Mouse (Mus musculus): ENCODE results near the gene Cwf19l1. TPM values are rescaled to one million over a fixed set of nuclear protein-coding genes. Genes with fewer than 3 reads are reported as not detected.
"Not testable (repeated sequence)": the region's sequence is repeated elsewhere in the genome, so short reads cannot be mapped to it uniquely, and the experiment has no call there.

The Cwf19l1 gene
- polyA plus RNA-seq, 1 experiment from 2014 or later: 19.9 TPM

DNA sequence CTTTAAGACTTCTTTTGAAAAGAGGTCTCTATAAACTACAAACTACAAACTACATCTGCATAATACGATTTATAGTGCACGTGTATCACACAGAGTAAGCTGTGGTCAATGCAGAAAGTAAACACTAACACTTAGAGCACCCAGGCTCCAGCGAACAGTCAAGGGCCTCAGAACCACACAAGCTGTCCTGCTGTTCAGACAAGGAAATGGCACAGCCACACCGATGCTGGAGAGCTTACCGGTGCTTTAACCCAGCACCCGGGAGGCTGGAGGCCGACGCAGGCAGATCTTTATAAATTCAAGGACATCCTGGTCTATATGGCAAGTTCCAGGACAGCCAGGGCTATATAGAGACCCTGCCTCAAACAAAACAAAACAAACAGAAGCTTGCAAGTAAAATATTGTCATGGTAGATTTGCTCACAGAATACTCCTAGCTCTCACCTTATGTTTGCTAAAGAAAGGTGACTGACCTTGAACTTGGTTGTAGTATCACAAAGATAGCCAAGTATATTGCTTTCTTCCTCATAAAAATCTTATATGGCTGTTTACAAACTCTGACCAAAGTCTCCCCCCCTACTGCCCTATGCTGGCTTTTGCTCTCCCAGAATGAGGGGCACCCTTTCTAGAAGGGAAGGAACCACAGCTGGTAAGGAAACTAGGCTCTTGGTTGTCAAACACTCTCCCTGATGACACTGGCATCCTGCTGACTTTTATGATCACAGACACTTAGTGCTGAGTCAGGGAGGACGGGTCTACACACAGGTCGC is 7.8 kb downstream of the Cwf19l1 start:
- Histone ChIP-seq H3K36me3 (ENCODE audit: control insufficient read depth, insufficient read depth) (peaks cover 62% of the 10 kb centered on the region), H3K4me2 (ENCODE audit: low read depth, low read length) (no peak overlapping the region), H3K4me1 (ENCODE audit: control insufficient read depth, insufficient read depth, low read length) (no peaks in the 10 kb centered on the region), H3K27me3 (ENCODE audit: control insufficient read depth, insufficient read depth, low read length) (no peaks in the 10 kb centered on the region), H3K9ac (ENCODE audit: low read length) (no peak overlapping the region), H3K9me3 (replicated peaks; ENCODE audit: control insufficient read depth, low read length) (no peaks in the 10 kb centered on the region), H3K4me3 (ENCODE audit: low read length) (no peak overlapping the region), H3K27ac (ENCODE audit: low read length) (no peak overlapping the region)
- 90% methylated on average over 10 of the region's 10 CpGs for WGBS
- no peak for ATAC-seq (replicated peaks; ENCODE audit: extremely low read depth, insufficient read depth, low FRiP score)

DNA sequence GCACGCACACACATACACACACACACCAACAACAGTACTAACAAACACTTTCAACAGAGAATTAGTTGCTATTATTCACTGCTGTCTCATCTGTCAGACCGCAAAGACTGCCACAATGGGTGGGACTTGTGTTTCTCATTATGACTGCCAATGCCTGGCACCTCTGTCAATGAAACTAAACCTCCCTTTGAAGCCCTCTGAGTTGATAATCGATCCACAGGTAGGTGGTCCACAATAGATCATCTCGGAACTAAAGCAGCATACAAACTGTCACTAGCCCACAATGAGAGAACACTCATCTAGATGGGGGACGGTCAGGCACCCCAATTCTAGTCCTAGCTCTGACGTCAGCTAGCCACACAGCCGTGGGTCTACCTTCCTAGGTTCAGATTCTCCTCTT is 14.5 kb downstream of the Cwf19l1 start:
- Histone ChIP-seq H3K4me3 (ENCODE audit: low read length) (no peak overlapping the region), H3K27ac (ENCODE audit: low read length) (no peak overlapping the region), H3K9me3 (replicated peaks; ENCODE audit: control insufficient read depth, low read length) (no peaks in the 10 kb centered on the region), H3K36me3 (ENCODE audit: control insufficient read depth, insufficient read depth) (peaks cover 52% of the 10 kb centered on the region), H3K4me1 (ENCODE audit: control insufficient read depth, insufficient read depth, low read length) (no peaks in the 10 kb centered on the region), H3K4me2 (ENCODE audit: low read depth, low read length) (no peak overlapping the region), H3K9ac (ENCODE audit: low read length) (no peak overlapping the region), H3K27me3 (ENCODE audit: control insufficient read depth, insufficient read depth, low read length) (no peaks in the 10 kb centered on the region)
- WGBS: 92% methylated on average over 7 of the region's 7 CpGs
- ATAC-seq (replicated peaks; ENCODE audit: extremely low read depth, insufficient read depth, low FRiP score): no peak

DNA sequence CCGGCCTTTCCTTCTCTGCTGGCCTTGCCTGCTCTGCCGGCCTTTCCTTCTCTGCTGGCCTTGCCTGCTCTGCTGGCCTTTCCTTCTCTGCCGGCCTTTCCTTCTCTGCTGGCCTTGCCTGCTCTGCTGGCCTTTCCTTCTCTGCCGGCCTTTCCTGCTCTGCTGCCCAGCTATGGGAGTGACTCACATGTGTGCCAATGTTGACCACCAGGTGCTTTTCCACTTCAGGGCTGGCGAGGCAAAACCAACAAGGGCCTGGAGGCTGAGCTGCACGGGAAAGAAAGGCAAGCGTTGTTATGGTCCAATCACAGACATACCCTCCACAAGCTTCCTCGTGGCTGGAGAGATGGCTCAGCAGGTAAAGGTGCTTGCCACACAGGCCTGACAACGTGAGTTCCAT is 15.0 kb downstream of the Cwf19l1 start:
- not testable (repeated sequence) for H3K9ac ChIP-seq (ENCODE audit: low read length); ATAC-seq (replicated peaks; ENCODE audit: extremely low read depth, insufficient read depth, low FRiP score)
- H3K36me3 ChIP-seq (ENCODE audit: control insufficient read depth, insufficient read depth): peaks cover 52% of the 10 kb centered on the region

DNA sequence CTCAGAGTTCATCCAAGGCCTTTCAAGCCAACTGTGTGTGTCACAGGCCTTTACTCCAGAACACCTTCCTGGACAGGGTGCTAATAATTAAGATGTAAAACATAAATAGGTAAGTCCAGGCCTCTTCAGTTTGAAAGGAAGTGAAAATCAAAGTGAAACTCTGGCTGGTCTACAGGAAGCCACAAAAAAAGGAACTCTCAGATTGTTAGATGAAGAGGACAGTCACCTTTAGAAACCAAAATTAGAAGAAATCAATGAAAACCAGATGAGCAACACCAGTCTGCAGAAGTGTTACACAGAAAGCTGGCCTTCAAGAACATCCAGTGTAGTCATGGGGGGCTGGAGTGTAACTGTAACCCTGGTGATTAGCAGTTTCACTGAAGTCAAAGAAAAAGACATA is 17.9 kb downstream of the Cwf19l1 start:
- H3K27me3 ChIP-seq (ENCODE audit: control insufficient read depth, insufficient read depth, low read length): no peaks in the 10 kb centered on the region
- H3K4me2 ChIP-seq (ENCODE audit: low read depth, low read length): no peak overlapping the region
- no peak overlapping the region for H3K9ac ChIP-seq (ENCODE audit: low read length)
- peaks cover 42% of the 10 kb centered on the region for H3K36me3 ChIP-seq (ENCODE audit: control insufficient read depth, insufficient read depth)
- no peak overlapping the region for H3K4me3 ChIP-seq (ENCODE audit: low read length)
- H3K4me1 ChIP-seq (ENCODE audit: control insufficient read depth, insufficient read depth, low read length): no peaks in the 10 kb centered on the region
- H3K9me3 ChIP-seq (replicated peaks; ENCODE audit: control insufficient read depth, low read length): no peaks in the 10 kb centered on the region
- no peak for ATAC-seq (replicated peaks; ENCODE audit: extremely low read depth, insufficient read depth, low FRiP score)
- H3K27ac ChIP-seq (ENCODE audit: low read length): no peak overlapping the region

More for the DNA sequence above, 15.0 kb downstream of the Cwf19l1 start:
- H3K4me3 ChIP-seq (ENCODE audit: low read length); H3K4me1 ChIP-seq (ENCODE audit: control insufficient read depth, insufficient read depth, low read length); H3K27me3 ChIP-seq (ENCODE audit: control insufficient read depth, insufficient read depth, low read length); H3K27ac ChIP-seq (ENCODE audit: low read length); H3K9me3 ChIP-seq (replicated peaks; ENCODE audit: control insufficient read depth, low read length); H3K4me2 ChIP-seq (ENCODE audit: low read depth, low read length): not testable (repeated sequence)
- WGBS: 87% methylated on average over 7 of the region's 9 CpGs

DNA sequence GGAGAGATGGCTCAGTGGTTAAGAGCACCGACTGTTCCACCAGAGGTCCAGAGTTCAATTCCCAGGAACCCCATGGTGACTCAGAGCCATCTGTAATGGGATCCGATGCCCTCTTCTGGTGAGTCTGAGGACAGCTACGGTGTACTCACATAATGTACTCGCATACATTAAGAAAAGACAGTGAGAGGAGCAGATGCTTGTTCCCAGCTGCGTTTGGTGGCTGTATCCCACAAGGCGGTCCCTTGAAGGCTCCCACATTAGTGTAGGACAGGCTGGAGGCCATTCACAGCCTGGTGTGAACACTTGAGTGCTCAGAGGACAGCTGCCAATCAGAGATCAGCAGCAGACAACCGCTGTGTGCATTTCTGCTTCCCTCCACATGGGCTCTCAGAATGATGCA is 24.0 kb downstream of the Cwf19l1 start:
- no peak overlapping the region for H3K27ac ChIP-seq (ENCODE audit: low read length)
- H3K36me3 ChIP-seq (ENCODE audit: control insufficient read depth, insufficient read depth): peaks cover 34% of the 10 kb centered on the region
- WGBS: 69% methylated on average over 7 of the region's 7 CpGs
- no peaks in the 10 kb centered on the region for H3K9me3 ChIP-seq (replicated peaks; ENCODE audit: control insufficient read depth, low read length)
- no peak for ATAC-seq (replicated peaks; ENCODE audit: extremely low read depth, insufficient read depth, low FRiP score)
- H3K9ac ChIP-seq (ENCODE audit: low read length): no peak overlapping the region
- no peak overlapping the region for H3K4me3 ChIP-seq (ENCODE audit: low read length)
- no peaks in the 10 kb centered on the region for H3K27me3 ChIP-seq (ENCODE audit: control insufficient read depth, insufficient read depth, low read length)
- H3K4me2 ChIP-seq (ENCODE audit: low read depth, low read length): no peak overlapping the region
- peaks cover 5% of the 10 kb centered on the region for H3K4me1 ChIP-seq (ENCODE audit: control insufficient read depth, insufficient read depth, low read length)

DNA sequence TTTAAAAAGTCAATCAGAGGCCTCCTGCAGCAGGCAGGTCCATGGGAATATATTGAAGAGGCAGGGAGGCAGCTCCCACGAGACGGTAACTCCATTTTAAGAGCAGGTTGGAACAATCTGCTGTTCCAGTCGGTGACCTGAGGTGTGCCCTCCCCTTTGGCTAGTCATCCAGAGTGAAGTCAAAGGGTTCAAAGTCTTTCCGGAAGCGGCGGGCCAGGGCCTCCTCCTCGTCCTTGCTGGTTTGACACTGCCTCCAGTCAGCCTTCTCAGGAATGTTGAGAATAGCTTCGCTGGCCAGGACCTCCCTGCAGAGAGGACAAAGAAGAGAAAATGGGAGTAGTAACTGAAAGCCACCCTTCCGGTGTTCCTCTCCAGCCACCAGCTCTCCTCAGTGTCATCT is 25.3 kb downstream of the Cwf19l1 start:
- H3K27me3 ChIP-seq (ENCODE audit: control insufficient read depth, insufficient read depth, low read length): no peaks in the 10 kb centered on the region
- H3K4me3 ChIP-seq (ENCODE audit: low read length): no peak overlapping the region
- 86% methylated on average over 9 of the region's 9 CpGs for WGBS
- no peak overlapping the region for H3K4me2 ChIP-seq (ENCODE audit: low read depth, low read length)
- no peak overlapping the region for H3K27ac ChIP-seq (ENCODE audit: low read length)
- peaks cover 11% of the 10 kb centered on the region for H3K4me1 ChIP-seq (ENCODE audit: control insufficient read depth, insufficient read depth, low read length)
- peaks cover 34% of the 10 kb centered on the region for H3K36me3 ChIP-seq (ENCODE audit: control insufficient read depth, insufficient read depth)
- no peaks in the 10 kb centered on the region for H3K9me3 ChIP-seq (replicated peaks; ENCODE audit: control insufficient read depth, low read length)
- no peak overlapping the region for H3K9ac ChIP-seq (ENCODE audit: low read length)
- no peak for ATAC-seq (replicated peaks; ENCODE audit: extremely low read depth, insufficient read depth, low FRiP score)

DNA sequence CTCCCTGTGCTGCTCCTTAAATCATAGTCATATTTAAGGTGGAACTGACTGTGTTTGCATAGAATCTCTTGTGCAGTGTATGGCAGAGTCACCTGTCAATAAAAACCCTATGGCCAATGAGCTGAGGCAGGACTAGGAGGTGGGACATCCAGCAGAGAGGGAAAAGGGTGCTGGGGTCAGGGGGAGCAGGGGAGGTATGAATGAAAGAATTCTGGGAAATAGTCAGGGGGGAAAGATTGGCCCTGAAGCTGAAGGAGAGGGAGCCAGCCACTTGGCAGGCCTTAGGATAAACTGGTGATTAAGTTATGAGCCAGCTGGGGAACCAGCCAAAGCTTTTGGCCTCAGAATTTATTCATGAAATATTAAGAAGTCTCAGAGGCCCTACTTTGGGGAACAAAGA is 26.7 kb downstream of the Cwf19l1 start:
- H3K4me3 ChIP-seq (ENCODE audit: low read length): no peak overlapping the region
- no peak for ATAC-seq (replicated peaks; ENCODE audit: extremely low read depth, insufficient read depth, low FRiP score)

DNA sequence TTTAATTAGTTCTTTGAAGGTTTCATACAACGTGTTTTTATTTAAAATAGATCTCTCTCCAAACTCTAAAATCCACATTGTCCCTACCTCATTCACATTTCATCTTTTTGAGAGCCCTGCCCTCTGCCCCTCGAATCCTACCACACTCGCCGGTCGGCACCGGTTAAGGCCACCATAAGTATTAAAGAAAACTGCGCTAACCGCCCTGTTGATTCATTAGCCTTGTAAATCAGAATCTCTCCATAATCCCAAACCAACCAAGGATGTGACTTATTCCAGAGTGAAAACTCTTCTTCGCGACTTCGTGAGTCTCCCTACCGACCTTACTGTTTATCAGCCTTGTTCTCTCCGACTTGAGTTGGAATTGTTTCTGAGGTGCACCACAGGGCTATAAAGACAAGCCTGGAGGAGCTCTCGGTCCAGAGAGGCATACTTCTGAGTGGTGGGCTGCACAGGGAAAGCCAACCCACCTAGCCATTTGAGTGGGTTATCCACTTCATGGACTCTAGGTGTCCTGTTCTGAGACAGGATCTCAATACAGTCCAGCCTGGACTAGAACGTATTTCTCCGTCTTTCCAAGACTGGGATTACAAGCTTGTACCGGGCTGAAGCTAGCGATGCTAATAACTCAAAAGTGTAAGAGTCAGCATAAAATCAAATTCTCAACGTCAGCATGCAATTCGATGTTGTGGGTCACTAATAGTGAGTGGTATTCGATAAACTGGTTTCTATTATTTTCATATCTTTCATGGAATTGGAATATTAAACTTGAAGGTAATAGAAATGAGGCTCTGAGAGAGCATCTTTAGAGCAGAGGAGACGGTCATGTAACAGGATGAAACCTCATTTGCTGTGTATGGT is 27.8 kb downstream of the Cwf19l1 start:
- peak; percentile 15; the same call in 1 of the 2 replicates for ATAC-seq (replicated peaks; ENCODE audit: extremely low read depth, insufficient read depth, low FRiP score)
- H3K4me2 ChIP-seq (ENCODE audit: low read depth, low read length): peak overlapping the region; percentile 95
- H3K36me3 ChIP-seq (ENCODE audit: control insufficient read depth, insufficient read depth): peaks cover 19% of the 10 kb centered on the region
- 0 out of 2 replicates have a peak overlapping the region, but pooled peaks have one; percentile 15 for H3K27ac ChIP-seq (ENCODE audit: low read length)
- peak overlapping the region; percentile 99 for H3K4me3 ChIP-seq (ENCODE audit: low read length)
- whole genome bisulfite sequencing: 29% methylated on average over 22 of the region's 22 CpGs
- H3K9me3 ChIP-seq (replicated peaks; ENCODE audit: control insufficient read depth, low read length): no peaks in the 10 kb centered on the region
- no peaks in the 10 kb centered on the region for H3K27me3 ChIP-seq (ENCODE audit: control insufficient read depth, insufficient read depth, low read length)
- H3K4me1 ChIP-seq (ENCODE audit: control insufficient read depth, insufficient read depth, low read length): peaks cover 11% of the 10 kb centered on the region
- H3K9ac ChIP-seq (ENCODE audit: low read length): peak overlapping the region; percentile 99

More for the DNA sequence above, 26.7 kb downstream of the Cwf19l1 start:
- no peaks in the 10 kb centered on the region for H3K27me3 ChIP-seq (ENCODE audit: control insufficient read depth, insufficient read depth, low read length)
- H3K4me2 ChIP-seq (ENCODE audit: low read depth, low read length): no peak overlapping the region
- H3K36me3 ChIP-seq (ENCODE audit: control insufficient read depth, insufficient read depth): peaks cover 28% of the 10 kb centered on the region
- no peak overlapping the region for H3K27ac ChIP-seq (ENCODE audit: low read length)
- peaks cover 11% of the 10 kb centered on the region for H3K4me1 ChIP-seq (ENCODE audit: control insufficient read depth, insufficient read depth, low read length)
- no peaks in the 10 kb centered on the region for H3K9me3 ChIP-seq (replicated peaks; ENCODE audit: control insufficient read depth, low read length)
- H3K9ac ChIP-seq (ENCODE audit: low read length): no peak overlapping the region
